ENCODE assay signal across 8 mouse cellular contexts in the genomic region with DNA sequence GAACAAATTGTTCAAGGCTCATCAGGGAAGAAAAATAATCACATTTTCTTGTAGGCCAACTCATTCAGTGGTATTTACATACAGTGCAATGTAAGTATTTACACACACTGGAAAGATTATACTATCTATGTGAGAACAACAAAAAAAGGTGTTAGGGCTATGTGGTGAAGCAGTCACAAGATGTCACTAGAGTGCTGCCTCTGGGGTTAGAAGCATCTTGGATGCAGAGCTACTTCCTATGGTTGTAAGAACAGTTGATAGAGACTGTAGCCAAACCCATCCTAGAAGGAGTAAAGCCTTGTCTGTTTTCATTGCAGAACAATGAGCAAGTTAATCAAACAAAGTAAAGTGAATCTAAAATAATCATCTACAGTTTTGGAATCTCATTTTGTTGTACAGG. TPM values are rescaled to one million over a fixed set of nuclear protein-coding genes. Genes with fewer than 3 reads are reported as not detected.
DNase-seq lines count a peak whose midpoint lies in the region; ATAC-seq lines count a peak whose summit lies in the region.
"Had no signal": no experiment of that assay in that cellular context is flagged by ENCODE, and none has a peak within 500 bp of the region (broad histone marks: within the 10 kb centered on the region; RNA-seq: fewer than 3 reads in every experiment).

No protein-coding gene starts in this region.

- H3K4me1 ChIP-seq in neural tube, embryonic 11.5 days (ENCODE audit: control insufficient read depth, insufficient read depth, low read length) = no peaks in the 10 kb centered on the region
- no peaks in the 10 kb centered on the region for H3K4me1 ChIP-seq in embryonic facial prominence, embryonic 13.5 days
- H3K4me1 ChIP-seq: lung, embryonic 15.5 days had no signal

- DNase-seq in neural tube, embryonic 11.5 days (ENCODE audit: low spot score) = no peak
- no peak for DNase-seq in neural tube, embryonic 10.5 days (ENCODE audit: extremely low spot score, low spot score)
- DNase-seq in layer of hippocampus, postnatal 10 days (ENCODE audit: low spot score in 2 of 2) = peak; percentile 28 to 52
- DNase-seq in natural killer cell, adult 2 months (ENCODE audit: low spot score in 2 of 2) = peak; percentile 10 to 21
- no peak for DNase-seq in spleen, postnatal 10 days (ENCODE audit: low spot score in 2 of 2)

- no peak overlapping the region for H3K4me3 ChIP-seq in neural tube, embryonic 11.5 days (ENCODE audit: low read depth, low read length)
- H3K4me3 ChIP-seq in embryonic facial prominence, embryonic 13.5 days = no peak overlapping the region
- H3K4me3 ChIP-seq: lung, embryonic 15.5 days had no signal

- ATAC-seq in neural tube, embryonic 11.5 days (ENCODE audit: insufficient read depth, low FRiP score, low TSS enrichment) = peak; percentile 58; the same call in 1 of the 2 replicates
- peak; percentile 54 for ATAC-seq in activated CD4-positive, CD25-positive, alpha-beta regulatory T cell, adult 4 months
- 0 out of 2 replicates have a peak, but pooled peaks have one; percentile 37 for ATAC-seq in embryonic facial prominence, embryonic 13.5 days (ENCODE audit: insufficient number of reproducible peaks, insufficient read depth, low FRiP score, low TSS enrichment, low read depth)

- no peaks in the 10 kb centered on the region for H3K9me3 ChIP-seq in neural tube, embryonic 11.5 days (ENCODE audit: control insufficient read depth, low read length)
- no peaks in the 10 kb centered on the region for H3K9me3 ChIP-seq in embryonic facial prominence, embryonic 13.5 days
- H3K9me3 ChIP-seq: lung, embryonic 15.5 days had no signal

- H3K27me3 ChIP-seq in neural tube, embryonic 11.5 days (ENCODE audit: control insufficient read depth, insufficient read depth, low read length) = no peaks in the 10 kb centered on the region
- no peaks in the 10 kb centered on the region for H3K27me3 ChIP-seq in embryonic facial prominence, embryonic 13.5 days
- H3K27me3 ChIP-seq: lung, embryonic 15.5 days had no signal

- no peaks in the 10 kb centered on the region for H3K36me3 ChIP-seq in neural tube, embryonic 11.5 days (ENCODE audit: control insufficient read depth, insufficient read depth, low read length)
- H3K36me3 ChIP-seq in embryonic facial prominence, embryonic 13.5 days = no peaks in the 10 kb centered on the region
- H3K36me3 ChIP-seq: lung, embryonic 15.5 days had no signal

- no peak overlapping the region for H3K9ac ChIP-seq in neural tube, embryonic 11.5 days (ENCODE audit: low read length)
- no peak overlapping the region for H3K9ac ChIP-seq in embryonic facial prominence, embryonic 13.5 days
- H3K9ac ChIP-seq: lung, embryonic 15.5 days had no signal

- H3K27ac ChIP-seq in neural tube, embryonic 11.5 days (ENCODE audit: low read depth, low read length) = no peak overlapping the region
- H3K27ac ChIP-seq in embryonic facial prominence, embryonic 13.5 days = no peak overlapping the region
- H3K27ac ChIP-seq: lung, embryonic 15.5 days had no signal

- no peak overlapping the region for H3K4me2 ChIP-seq in neural tube, embryonic 11.5 days (ENCODE audit: low read depth)
- no peak overlapping the region for H3K4me2 ChIP-seq in embryonic facial prominence, embryonic 13.5 days
- H3K4me2 ChIP-seq: lung, embryonic 15.5 days had no signal

RNA-seq across cellular contexts. Expression of a gene that starts 11.3 kb away (rescaled TPM):
- polyA plus RNA-seq in neural tube, embryonic 11.5 days (2014; fragmentation: Nextera tagmentation; extraction: Ambion mirVana) = 16.0 and 17.3 TPM in 2 replicates
- 1 to 10 TPM; 3.5 to 5.2 TPM for polyA plus RNA-seq in activated CD4-positive, CD25-positive, alpha-beta regulatory T cell, adult 4 months (2017; shearing (Covaris generic))
- 13.3 and 14.8 TPM in 2 replicates for polyA plus RNA-seq in embryonic facial prominence, embryonic 13.5 days (2015; fragmentation: Nextera tagmentation; extraction: Ambion mirVana)
- total RNA-seq in layer of hippocampus, postnatal 10 days (2021) = 1 to 10 TPM; 6.1 to 8.0 TPM

RNA-seq across cellular contexts. Expression of a gene that starts 45.0 kb away (rescaled TPM):
- 157 and 168 TPM in 2 replicates for polyA plus RNA-seq in neural tube, embryonic 11.5 days (2014; fragmentation: Nextera tagmentation; extraction: Ambion mirVana)
- polyA plus RNA-seq in activated CD4-positive, CD25-positive, alpha-beta regulatory T cell, adult 4 months (2017; shearing (Covaris generic)) = 1 to 10 TPM; 7.2 to 9.1 TPM
- polyA plus RNA-seq in embryonic facial prominence, embryonic 13.5 days (2015; fragmentation: Nextera tagmentation; extraction: Ambion mirVana) = 121 and 126 TPM in 2 replicates
- total RNA-seq in layer of hippocampus, postnatal 10 days (2021) = 10 to 100 TPM; 26.5 to 27.5 TPM

Comparison
In these comparisons a context has a peak if more than half of its experiments do, and no peak if none do; other contexts are left out.
1. DNase-seq: peak in layer of hippocampus, postnatal 10 days (2 of 2) and natural killer cell, adult 2 months (2 of 2); none in neural tube, embryonic 11.5 days (single experiment), neural tube, embryonic 10.5 days (single experiment) and spleen, postnatal 10 days (0 of 2).
2. RNA of a gene that starts 45.0 kb away (polyA plus RNA-seq): 157 to 168 TPM in neural tube, embryonic 11.5 days and 121 to 126 TPM in embryonic facial prominence, embryonic 13.5 days; 7.2 to 9.1 TPM in activated CD4-positive, CD25-positive, alpha-beta regulatory T cell, adult 4 months; every median in the first group is over 10 times any median in the second.
3. Peak in every context shown above with its lines, with median percentiles within 50 percentile points of each other: ATAC-seq.